Mouse (Mus musculus) Patski (cell line): ENCODE data around the gene Sphk2. TPM values are rescaled to one million over a fixed set of nuclear protein-coding genes. Genes with fewer than 3 reads are reported as not detected.

ENCODE experiments used
- ATAC-seq: fragments of 100-300 bp; one replicate; pipeline ENCODE4 v1.8.0; 2021
- CTCF ChIA-PET: fragments of 350-600 bp; sonication (Branson Sonifier 250); formaldehyde crosslinking; loops from one replicate; lab custom pipeline; 2022; ENCODE audit warnings: inconsistent platforms; lab: Charles Lee
- POLR2A ChIA-PET: fragments of 350-600 bp; sonication (Branson Sonifier 250); formaldehyde crosslinking; loops from one replicate; lab custom pipeline; 2022; ENCODE audit warnings: antibody characterized with exemption, inconsistent platforms; lab: Charles Lee
- DNase-seq: peaks from one replicate; pipeline ENCODE4 v3.0.0-alpha.2; 2011; ENCODE audit warnings: low read depth, low spot score
- H3K27me3 ChIP-seq: fragments of 371-371 bp; one replicate; pipeline ENCODE4 v1.5.1; 2021
- CTCF ChIP-seq: fragments of 100-300 bp; IDR thresholded peaks from one replicate; pipeline ENCODE4 v1.5.1; 2021
- in situ Hi-C: fragments of 300-500 bp; cut with MboI; formaldehyde crosslinking; loops from 3 replicates; pipeline ENCODE4 v1.11.1; 2018; ENCODE audit warnings: low pct_unique_long_range_greater_than_20kb, mixed read lengths
- polyA plus RNA-seq: library from polyadenylated mRNA; unstranded; gene quantifications from one replicate; pipeline ENCODE4 v1.2.3, GENCODE M21; 2021

Sphk2 gene
- polyA plus RNA-seq, 1 experiment from 2014 or later, result 28.0 TPM

- peak; percentile 76 for TF ChIP-seq CTCF
- POLR2A ChIA-PET, result no interaction called here
- CTCF ChIA-PET, result interaction anchor here (0.8 to 4.6 kb wide), 5 partner anchors 23 to 263 kb away, joined by 3 to 29 read pairs (median 3); no protein-coding TSS in a partner anchor
- ATAC-seq (no peak), DNase-seq (no peak)
- H3K27me3 ChIP-seq, result no peaks in the 10 kb centered on the region
- in situ Hi-C loops, result no loop called here
These were observed 28.7 kb upstream of the Sphk2 start for GRCm38 (mm10) chr7:45746518-45746917.

DNA sequence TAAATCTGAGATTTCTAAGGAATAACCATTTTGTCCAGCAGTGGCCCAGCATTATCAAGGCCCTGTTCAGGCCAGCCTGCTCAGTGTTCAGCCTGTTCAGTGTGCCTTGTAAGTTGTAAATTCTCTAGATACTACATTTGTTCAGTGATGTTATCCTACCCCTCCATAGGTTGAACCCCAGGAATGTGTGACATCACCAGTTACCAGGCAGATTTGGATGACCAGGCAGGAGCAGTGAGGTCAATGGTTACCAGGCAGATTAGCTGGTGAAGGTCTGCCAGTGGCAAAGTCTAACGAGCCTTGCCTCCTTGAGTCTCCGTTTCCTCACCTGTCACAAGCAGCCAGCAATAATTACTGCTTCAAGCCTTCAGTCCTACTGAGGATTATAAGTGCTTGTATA is 26.6 kb upstream of the Sphk2 start:
- DNase-seq (peak; percentile 44), ATAC-seq (peak; percentile 39)
- no peak for TF ChIP-seq CTCF
- CTCF ChIA-PET, result interaction anchor here (1.5 to 4.6 kb wide), 2 partner anchors 10 to 57 kb away, joined by 7 to 29 read pairs; no protein-coding TSS in a partner anchor
- H3K27me3 ChIP-seq, result no peaks in the 10 kb centered on the region
- in situ Hi-C loops, result no loop called here
- POLR2A ChIA-PET, result interaction anchor here (1.2 kb wide), 1 partner anchor 9 kb away, joined by 3 read pairs; no protein-coding TSS in a partner anchor

DNA sequence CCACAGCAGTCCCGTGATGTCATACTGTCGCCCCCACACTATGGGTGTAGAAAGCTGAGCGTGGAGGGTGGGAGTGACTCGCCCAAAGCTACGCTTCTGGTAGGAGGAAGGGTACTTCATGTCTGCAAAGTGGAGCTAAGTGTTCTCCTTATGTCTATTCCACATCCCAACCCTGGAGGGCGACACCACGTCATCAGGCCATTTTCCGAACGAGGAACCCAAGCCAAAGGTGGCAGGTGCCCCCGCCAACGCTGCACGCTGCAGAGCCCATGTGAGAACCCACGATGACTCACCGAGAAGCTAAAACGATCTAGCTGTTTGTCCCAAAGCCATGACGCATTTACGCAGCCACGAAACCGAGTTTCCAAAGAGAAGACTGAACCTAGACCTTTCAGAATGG is 24.5 kb upstream of the Sphk2 start:
- ATAC-seq (peak; percentile 39), DNase-seq (no peak)
- TF ChIP-seq CTCF, result peak; percentile 59
- CTCF ChIA-PET, result interaction anchor here (1.1 to 3.1 kb wide), 2 partner anchors 12 to 58 kb away, joined by 3 to 39 read pairs; no protein-coding TSS in a partner anchor
- in situ Hi-C loops, result no loop called here
- POLR2A ChIA-PET, result interaction anchor here (0.6 to 1.4 kb wide), 4 partner anchors 43 to 342 kb away, joined by 3 to 4 read pairs (median 4); partner anchors contain the start of gene Sult2b1
- H3K27me3 ChIP-seq, result no peaks in the 10 kb centered on the region

DNA sequence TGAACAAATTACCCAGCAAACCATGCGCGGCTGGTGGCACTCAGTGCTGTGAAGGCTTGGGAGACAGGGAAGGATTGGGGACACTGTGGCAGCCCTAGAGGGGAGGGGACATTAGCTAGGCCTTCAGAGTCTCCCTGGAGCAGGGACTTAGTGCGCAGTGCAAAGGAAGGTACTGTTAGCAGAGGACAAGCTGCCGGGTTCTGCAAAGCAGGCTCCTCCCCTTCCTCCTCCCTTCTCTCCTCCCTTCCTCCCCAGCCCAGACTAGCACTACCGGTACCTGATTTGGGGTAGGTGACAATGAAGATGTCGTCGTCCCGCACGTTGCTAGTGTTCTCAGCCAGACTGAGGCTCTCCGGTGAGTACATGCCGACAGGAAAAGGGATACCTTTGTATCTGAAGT is 24.0 kb upstream of the Sphk2 start:
- TF ChIP-seq CTCF, result no peak
- CTCF ChIA-PET, result interaction anchor here (1.1 to 3.1 kb wide), 2 partner anchors 13 to 59 kb away, joined by 3 to 39 read pairs; no protein-coding TSS in a partner anchor
- no peak for DNase-seq
- in situ Hi-C loops, result no loop called here
- ATAC-seq, result no peak
- H3K27me3 ChIP-seq, result no peaks in the 10 kb centered on the region
- POLR2A ChIA-PET, result interaction anchor here (1.3 to 1.4 kb wide), 2 partner anchors 43 to 59 kb away, joined by 3 to 4 read pairs; partner anchors contain the start of gene Sult2b1

GRCm38 (mm10) chr7:45741308-45741707 is 23.5 kb upstream of the Sphk2 start:
- no peaks in the 10 kb centered on the region for H3K27me3 ChIP-seq
- DNase-seq, result no peak
- in situ Hi-C loops, result no loop called here
- POLR2A ChIA-PET, result interaction anchor here (1.3 kb wide), 1 partner anchor 44 kb away, joined by 3 read pairs; the partner anchor contains the start of gene Sult2b1
- CTCF ChIA-PET, result interaction anchor here (1.1 to 3.1 kb wide), 2 partner anchors 13 to 59 kb away, joined by 3 to 39 read pairs; no protein-coding TSS in a partner anchor
- ATAC-seq, result no peak
- TF ChIP-seq CTCF, result no peak

GRCm38 (mm10) chr7:45739820-45740219 is 22.0 kb upstream of the Sphk2 start:
- DNase-seq, result no peak
- no peak for TF ChIP-seq CTCF
- no peaks in the 10 kb centered on the region for H3K27me3 ChIP-seq
- in situ Hi-C loops, result loop anchor here (5.0 kb wide), 2 partner anchors 62 to 187 kb away; no protein-coding TSS in a partner anchor
- ChIA-PET CTCF (interaction anchor here (0.9 to 1.8 kb wide), 11 partner anchors 9 to 193 kb away, joined by 3 to 28 read pairs (median 4); partner anchors contain the start of genes Cyth2, Kdelr1, Lmtk3 and Sphk2), POLR2A (no interaction called here)
- no peak for ATAC-seq

GRCm38 (mm10) chr7:45739162-45739763 is 21.5 kb upstream of the Sphk2 start:
- POLR2A ChIA-PET, result no interaction called here

GRCm38 (mm10) chr7:45733477-45733876 is 15.7 kb upstream of the Sphk2 start:
- no peak for ATAC-seq
- POLR2A ChIA-PET, result no interaction called here
- no peak for TF ChIP-seq CTCF
- CTCF ChIA-PET, result no interaction called here
- in situ Hi-C loops, result loop anchor here (5.0 kb wide), 1 partner anchor 279 kb away; no protein-coding TSS in a partner anchor
- no peaks in the 10 kb centered on the region for H3K27me3 ChIP-seq
- no peak for DNase-seq

More at GRCm38 (mm10) chr7:45739162-45739763, 21.5 kb upstream of the Sphk2 start:
- peak; percentile 63 for TF ChIP-seq CTCF
- in situ Hi-C loops, result loop anchor here (5.0 kb wide), 2 partner anchors 63 to 188 kb away; no protein-coding TSS in a partner anchor
- no peaks in the 10 kb centered on the region for H3K27me3 ChIP-seq
- CTCF ChIA-PET, result interaction anchor here (0.9 to 1.8 kb wide), 11 partner anchors 10 to 194 kb away, joined by 3 to 28 read pairs (median 4); partner anchors contain the start of genes Cyth2, Kdelr1, Lmtk3 and Sphk2
- DNase-seq (no peak), ATAC-seq (no peak)

DNA sequence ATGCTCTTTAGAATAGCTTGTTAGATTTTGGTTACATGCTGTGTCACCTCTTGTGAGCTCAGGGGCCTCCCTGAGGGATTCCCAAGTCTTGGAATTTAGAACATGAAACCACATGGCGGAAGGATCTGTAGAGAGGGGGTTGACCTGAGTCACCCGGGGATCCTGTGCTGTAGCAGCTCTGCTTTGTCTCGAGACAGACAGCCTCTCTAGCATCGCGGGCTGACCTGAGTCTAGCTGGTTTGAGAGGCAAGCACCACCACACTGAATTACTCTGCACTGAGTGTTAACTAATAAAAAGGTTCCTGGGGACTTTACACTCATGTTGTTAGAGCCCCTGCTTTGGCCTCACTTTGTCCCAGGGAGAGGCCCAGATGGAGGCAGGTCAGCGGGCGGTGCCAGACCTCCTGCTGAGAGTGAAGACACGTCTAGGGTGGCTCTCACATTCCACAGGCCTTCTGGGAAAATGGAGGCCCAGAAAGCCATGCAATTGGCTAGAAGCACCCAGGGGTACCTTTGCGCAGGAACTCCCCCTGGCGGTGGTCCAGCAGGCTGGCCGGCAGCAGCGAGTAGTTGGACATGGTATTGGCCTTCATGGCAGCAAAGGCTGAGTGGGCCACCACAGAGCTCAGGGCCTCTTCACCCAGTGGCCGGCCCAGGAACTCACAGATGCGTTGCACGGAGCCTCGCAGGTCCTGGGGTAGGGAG is 13.1 kb upstream of the Sphk2 start:
- in situ Hi-C loops, result loop anchor here (5.0 kb wide), 1 partner anchor 281 kb away; no protein-coding TSS in a partner anchor
- no peaks in the 10 kb centered on the region for H3K27me3 ChIP-seq
- ATAC-seq (peak; percentile 51), DNase-seq (no peak)
- TF ChIP-seq CTCF, result no peak
- ChIA-PET POLR2A (no interaction called here), CTCF (interaction anchor here (0.9 kb wide), 1 partner anchor 11 kb away, joined by 3 read pairs; no protein-coding TSS in a partner anchor)

DNA sequence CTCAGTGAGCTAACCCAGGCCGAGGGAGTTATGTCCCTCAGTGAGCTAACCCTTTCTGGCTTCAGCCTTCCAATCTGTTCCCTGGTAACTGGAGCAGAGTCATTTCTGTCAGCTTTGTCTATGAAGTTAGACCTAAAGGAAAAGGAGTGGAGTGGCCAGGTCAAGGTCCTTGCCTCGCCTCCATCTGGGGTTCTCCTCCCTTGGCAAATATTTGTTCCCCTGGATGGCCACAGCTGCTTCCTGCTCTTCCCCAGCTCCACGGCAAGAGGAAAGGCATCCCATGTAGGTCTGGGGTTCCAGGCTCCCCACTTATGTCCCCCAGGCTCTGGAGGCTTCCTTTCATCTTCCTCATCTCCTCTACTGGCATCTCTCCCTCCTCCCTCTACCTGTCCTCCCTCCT is 9.8 kb upstream of the Sphk2 start:
- CTCF ChIA-PET, result interaction anchor here (3.0 kb wide), 1 partner anchor 74 kb away, joined by 11 read pairs; no protein-coding TSS in a partner anchor
- no peak for ATAC-seq
- TF ChIP-seq CTCF, result no peak
- no peak for DNase-seq
- H3K27me3 ChIP-seq, result no peaks in the 10 kb centered on the region
- POLR2A ChIA-PET, result interaction anchor here (1.9 kb wide), 1 partner anchor 10 kb away, joined by 7 read pairs; the partner anchor contains the start of gene Sphk2
- in situ Hi-C loops, result no loop called here
